Mouse (Mus musculus) MEL (cell line): ENCODE data around the gene Cdh23. TPM values are rescaled to one million over a fixed set of nuclear protein-coding genes. Genes with fewer than 3 reads are reported as not detected.

Source experiments
- DNase-seq: peaks from one replicate; pipeline ENCODE4 v3.0.0; 2011; ENCODE audit warnings: low read depth, low spot score
- H3K27ac ChIP-seq: 2 replicates; pipeline ENCODE4 v1.5.1; 2012; ENCODE audit warnings: low read depth, mild to moderate bottlenecking, control low read depth, low read length, moderate library complexity; ENCODE audit not compliant: control insufficient read depth
- H3K27me3 ChIP-seq, 2 experiments: fragments of 150-350 bp in 1 of 2; sonication (generic) in 1 of 2; 2 replicates each; pipeline ENCODE4 v1.6.1; 2012; ENCODE audit warnings: low read length in 2 of 2, mild to moderate bottlenecking in 2 of 2, improper control_type of control experiment in 1 of 2, moderate library complexity in 1 of 2; ENCODE audit not compliant: insufficient read depth in 2 of 2, control insufficient read depth in 1 of 2
- H3K36me3 ChIP-seq, 2 experiments: 2 replicates each; pipeline ENCODE4 v1.6.1; 2012 to 2014; ENCODE audit warnings: low read length in 2 of 2, improper control_type of control experiment in 1 of 2, inconsistent platforms in 1 of 2, mild to moderate bottlenecking in 1 of 2; ENCODE audit not compliant: insufficient read depth in 2 of 2, control insufficient read depth in 1 of 2
- H3K4me1 ChIP-seq, 2 experiments: fragments of 150-350 bp in 1 of 2; sonication (generic) in 1 of 2; 2 replicates each; pipeline ENCODE4 v1.6.1; 2012; ENCODE audit warnings: low read length in 2 of 2, improper control_type of control experiment in 1 of 2, mild to moderate bottlenecking in 1 of 2; ENCODE audit not compliant: insufficient read depth in 2 of 2, control insufficient read depth in 1 of 2
- H3K4me3 ChIP-seq, 2 experiments: fragments of 150-350 bp in 1 of 2; sonication (generic) in 1 of 2; 2 replicates each; pipeline ENCODE4 v1.5.1; 2012; ENCODE audit warnings: low read depth in 2 of 2, low read length in 2 of 2, mild to moderate bottlenecking in 2 of 2, moderate library complexity in 2 of 2, control low read depth in 1 of 2, improper control_type of control experiment in 1 of 2; ENCODE audit not compliant: control insufficient read depth in 1 of 2, insufficient read depth in 1 of 2
- H3K79me2 ChIP-seq: 2 replicates; pipeline ENCODE4 v1.6.1; 2012; ENCODE audit warnings: mild to moderate bottlenecking, low read length, moderate library complexity; ENCODE audit not compliant: control insufficient read depth, poor library complexity, insufficient read depth
- H3K9ac ChIP-seq: 2 replicates; pipeline ENCODE4 v1.6.1; 2012; ENCODE audit warnings: low read depth, mild to moderate bottlenecking, control low read depth, low read length, moderate library complexity; ENCODE audit not compliant: control insufficient read depth, poor library complexity, severe bottlenecking
- H3K9me3 ChIP-seq: fragments of 150-350 bp; sonication (generic); replicated peaks from 2 replicates; pipeline ENCODE4 v1.6.1; 2012; ENCODE audit warnings: mild to moderate bottlenecking, low read length, improper control_type of control experiment, moderate library complexity; ENCODE audit not compliant: insufficient read depth
- BHLHE40 ChIP-seq: IDR thresholded peaks from 2 replicates; pipeline ENCODE4 v1.6.1; 2012; ENCODE audit warnings: low read depth, mild to moderate bottlenecking, inconsistent platforms, low read length, improper control_type of control experiment, borderline replicate concordance
- EP300 ChIP-seq, 2 experiments: IDR thresholded peaks; 2 replicates each; pipeline ENCODE4 v1.6.1; 2011; ENCODE audit warnings: improper control_type of control experiment in 2 of 2, low read length in 2 of 2, low read depth in 1 of 2, mild to moderate bottlenecking in 1 of 2
- GABPA ChIP-seq: IDR thresholded peaks from 2 replicates; pipeline ENCODE4 v1.6.1; 2012; ENCODE audit warnings: low read depth, mild to moderate bottlenecking, inconsistent platforms, low read length, improper control_type of control experiment, moderate library complexity
- HCFC1 ChIP-seq: IDR thresholded peaks from 2 replicates; pipeline ENCODE4 v1.6.1; 2012; ENCODE audit warnings: low read depth, mild to moderate bottlenecking, inconsistent platforms, low read length, improper control_type of control experiment, moderate library complexity
- JUND ChIP-seq: IDR thresholded peaks from 2 replicates; pipeline ENCODE4 v1.6.1; 2011; ENCODE audit warnings: low read depth, mild to moderate bottlenecking, improper control_type of control experiment, low read length
- MAFK ChIP-seq: IDR thresholded peaks from 2 replicates; pipeline ENCODE4 v1.6.1; 2011; ENCODE audit warnings: low read depth, mild to moderate bottlenecking, low read length, improper control_type of control experiment, borderline replicate concordance
- MEF2A ChIP-seq: IDR thresholded peaks from 2 replicates; pipeline ENCODE4 v1.6.1; 2014; ENCODE audit warnings: low read depth, mild to moderate bottlenecking, inconsistent platforms, low read length, improper control_type of control experiment; ENCODE audit not compliant: poor library complexity, insufficient replicate concordance, severe bottlenecking; ENCODE audit errors: extremely low read depth
- POLR2A ChIP-seq, 2 experiments: IDR thresholded peaks; 2 replicates each; pipeline ENCODE4 v1.6.1; 2011 to 2012; ENCODE audit warnings: low read length in 2 of 2, mild to moderate bottlenecking in 2 of 2, control low read depth in 1 of 2, improper control_type of control experiment in 1 of 2, low read depth in 1 of 2, moderate library complexity in 1 of 2; ENCODE audit not compliant: control insufficient read depth in 1 of 2, insufficient read depth in 1 of 2, poor library complexity in 1 of 2
- POLR2AphosphoS2 ChIP-seq: IDR thresholded peaks from 2 replicates; pipeline ENCODE4 v1.6.1; 2011; ENCODE audit warnings: low read length, improper control_type of control experiment
- SIN3A ChIP-seq: IDR thresholded peaks from 2 replicates; pipeline ENCODE4 v1.6.1; 2012; ENCODE audit warnings: low read length, improper control_type of control experiment, inconsistent platforms
- USF1 ChIP-seq: IDR thresholded peaks from 2 replicates; pipeline ENCODE4 v1.6.1; 2014; ENCODE audit warnings: low read depth, mild to moderate bottlenecking, inconsistent platforms, low read length, improper control_type of control experiment, moderate library complexity
- USF2 ChIP-seq, 2 experiments: IDR thresholded peaks; 2 replicates each; pipeline ENCODE4 v1.6.1; 2011 to 2012; ENCODE audit warnings: improper control_type of control experiment in 2 of 2, low read length in 2 of 2, borderline replicate concordance in 1 of 2, inconsistent platforms in 1 of 2, low read depth in 1 of 2, mild to moderate bottlenecking in 1 of 2; ENCODE audit not compliant: insufficient read depth in 1 of 2
- ZNF384 ChIP-seq: IDR thresholded peaks from 2 replicates; pipeline ENCODE4 v1.6.1; 2012; ENCODE audit warnings: low read depth, mild to moderate bottlenecking, inconsistent platforms, low read length, improper control_type of control experiment
- polyA plus RNA-seq, 2 experiments: library from polyadenylated mRNA; stranded (reverse) in 1 of 2; unstranded in 1 of 2; fragments of >175 nt in 1 of 2; fragments of >200 nt in 1 of 2; gene quantifications; 2 replicates each; pipeline versions ENCODE4 v1.2.1 to v1.2.4; 2012; ENCODE audit warnings: low replicate concordance in 2 of 2, low read depth in 1 of 2; ENCODE audit not compliant: insufficient read length in 2 of 2, insufficient read depth in 1 of 2, missing spikeins in 1 of 2
- total RNA-seq: library from RNA; depleted of rRNA; stranded (reverse); fragments of 300-350 nt; gene quantifications from 2 replicates; pipeline ENCODE4 v1.2.3, GENCODE M21; 2012

Cdh23 gene
- total and polyA plus RNA-seq, 3 experiments: 0.04 TPM; not detected in 2

DNA sequence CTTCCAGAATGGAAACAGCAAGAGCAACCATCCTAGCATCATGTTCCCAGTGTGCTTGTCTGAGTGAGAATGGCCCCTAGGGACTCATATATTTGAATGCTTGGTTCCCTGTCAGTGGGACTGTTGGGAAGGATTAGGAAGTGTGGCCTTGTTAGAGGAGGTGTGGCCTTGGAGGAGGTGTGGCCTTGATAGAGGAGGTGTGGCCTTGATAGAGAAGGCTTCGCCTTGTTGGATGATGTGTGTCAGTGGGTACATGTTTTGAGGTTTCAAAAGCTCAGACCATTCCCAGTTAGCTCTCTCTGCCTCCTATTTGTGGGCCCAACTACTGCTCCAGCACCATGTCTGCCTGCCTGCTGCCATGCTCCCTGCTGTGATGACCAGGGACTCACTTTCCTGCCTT is 105.0 kb downstream of the Cdh23 start:
- H3K4me3 ChIP-seq: no peak overlapping the region
- no peaks in the 10 kb centered on the region for H3K79me2 ChIP-seq
- H3K27me3 ChIP-seq: no peaks in the 10 kb centered on the region
- no peak overlapping the region for H3K9ac ChIP-seq
- H3K9me3 ChIP-seq: no peaks in the 10 kb centered on the region
- TF ChIP-seq POLR2A (IDR thresholded peaks at IDR 0.05; ENCODE audit: control insufficient read depth in 1 of 2, insufficient read depth in 1 of 2, low read depth in 1 of 2, low read length in 2 of 2, poor library complexity in 1 of 2) (no peak), BHLHE40 (no peak), MEF2A (no peak), ZNF384 (no peak), HCFC1 (no peak), SIN3A (no peak), JUND (no peak), MAFK (no peak), EP300 (IDR thresholded peaks at IDR 0.05; ENCODE audit: low read depth in 1 of 2, low read length in 2 of 2) (no peak)
- no peaks in the 10 kb centered on the region for H3K4me1 ChIP-seq
- no peaks in the 10 kb centered on the region for H3K36me3 ChIP-seq
- no peak for DNase-seq
- H3K27ac ChIP-seq: no peak overlapping the region

DNA sequence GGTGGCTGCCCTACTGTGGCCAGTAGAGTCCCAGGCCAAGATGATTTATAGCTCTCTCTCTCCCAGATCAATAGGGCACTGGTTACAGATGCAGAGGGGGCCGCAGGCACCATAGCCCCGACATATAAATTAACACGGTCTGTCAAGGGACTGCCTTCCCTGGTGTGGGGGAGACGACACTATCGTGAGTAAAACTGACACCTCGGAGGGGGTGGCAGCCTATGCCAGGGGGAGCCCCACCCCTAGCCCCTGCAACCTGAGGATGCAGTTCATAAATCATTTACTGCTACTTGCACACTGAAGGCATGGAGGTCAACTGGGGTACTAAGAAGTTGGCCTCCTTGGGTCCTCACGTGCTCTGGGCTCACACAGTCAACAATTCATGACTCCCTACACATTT is 106.0 kb downstream of the Cdh23 start:
- TF ChIP-seq GABPA (no peak), MAFK (no peak), SIN3A (no peak), USF2 (IDR thresholded peaks at IDR 0.05; ENCODE audit: borderline replicate concordance in 1 of 2, insufficient read depth in 1 of 2, low read depth in 1 of 2, low read length in 2 of 2) (no peak), POLR2AphosphoS2 (no peak), JUND (no peak), USF1 (no peak)
- Histone ChIP-seq H3K27ac (no peak overlapping the region), H3K9ac (no peak overlapping the region), H3K9me3 (no peaks in the 10 kb centered on the region), H3K27me3 (no peaks in the 10 kb centered on the region), H3K4me1 (no peaks in the 10 kb centered on the region), H3K79me2 (no peaks in the 10 kb centered on the region), H3K4me3 (no peak overlapping the region), H3K36me3 (no peaks in the 10 kb centered on the region)
- no peak for DNase-seq

DNA sequence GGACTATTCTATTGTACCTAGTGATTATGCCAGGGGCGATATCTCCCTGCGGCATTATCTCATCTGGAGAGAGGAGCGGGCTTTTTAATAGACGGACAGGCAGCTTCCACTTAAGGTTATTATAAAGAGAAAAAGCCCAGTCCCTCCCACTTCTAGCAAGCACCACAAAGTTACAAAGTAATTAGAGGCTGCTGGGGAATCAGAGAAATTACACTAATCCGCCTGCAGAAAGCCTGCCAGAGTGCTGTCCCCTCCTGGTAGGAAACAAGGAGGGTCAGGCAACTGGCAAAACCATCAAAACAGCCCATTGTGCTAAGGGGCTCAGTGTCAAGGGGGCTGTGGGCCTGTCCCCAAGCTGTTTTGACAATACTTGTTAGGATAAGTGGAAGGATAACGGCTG is 110.6 kb downstream of the Cdh23 start:
- Histone ChIP-seq H3K4me1 (no peaks in the 10 kb centered on the region), H3K27me3 (no peaks in the 10 kb centered on the region), H3K27ac (no peak overlapping the region), H3K4me3 (no peak overlapping the region), H3K9ac (no peak overlapping the region)
- DNase-seq: no peak
- TF ChIP-seq USF2 (IDR thresholded peaks at IDR 0.05; ENCODE audit: borderline replicate concordance in 1 of 2, insufficient read depth in 1 of 2, low read depth in 1 of 2, low read length in 2 of 2): no peak
- TF ChIP-seq, all 39 proteins: peak for 0
- no peaks in the 10 kb centered on the region for H3K79me2 ChIP-seq
- H3K9me3 ChIP-seq: no peaks in the 10 kb centered on the region
- H3K36me3 ChIP-seq: no peaks in the 10 kb centered on the region
